Mouse (Mus musculus) ES-CJ7 (cell line): ENCODE data around the gene Rtn4.

ENCODE experiments used
- DNase-seq: peaks from one replicate; pipeline ENCODE4 v3.0.0; 2011; ENCODE audit warnings: low read depth, low spot score

Gene Rtn4

GRCm38 (mm10) chr11:29762768-29763167, 70.0 kb downstream of the Rtn4 start:
- no peak for DNase-seq

DNA sequence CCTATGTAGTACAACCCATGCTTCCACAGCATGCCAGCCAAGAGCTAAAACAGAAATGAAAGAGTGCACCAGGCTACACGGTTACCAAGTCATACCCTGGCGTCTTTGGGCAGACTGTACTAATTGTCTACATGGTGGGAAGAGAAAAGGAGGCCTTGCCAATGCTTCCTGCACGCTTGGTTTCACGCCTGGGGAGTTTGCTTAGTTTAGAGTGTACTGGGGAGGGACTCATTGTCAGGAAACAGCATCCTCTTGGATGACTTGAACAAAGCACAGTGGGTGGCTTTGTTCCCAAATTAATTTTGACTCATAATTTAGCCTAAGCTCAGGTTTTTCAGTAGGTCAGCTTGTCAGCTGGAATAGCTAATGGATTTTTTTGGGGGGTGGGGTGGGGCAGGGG, 72.3 kb downstream of the Rtn4 start:
- no peak for DNase-seq

GRCm38 (mm10) chr11:29766313-29766982, 73.7 kb downstream of the Rtn4 start:
- DNase-seq, result no peak

DNA sequence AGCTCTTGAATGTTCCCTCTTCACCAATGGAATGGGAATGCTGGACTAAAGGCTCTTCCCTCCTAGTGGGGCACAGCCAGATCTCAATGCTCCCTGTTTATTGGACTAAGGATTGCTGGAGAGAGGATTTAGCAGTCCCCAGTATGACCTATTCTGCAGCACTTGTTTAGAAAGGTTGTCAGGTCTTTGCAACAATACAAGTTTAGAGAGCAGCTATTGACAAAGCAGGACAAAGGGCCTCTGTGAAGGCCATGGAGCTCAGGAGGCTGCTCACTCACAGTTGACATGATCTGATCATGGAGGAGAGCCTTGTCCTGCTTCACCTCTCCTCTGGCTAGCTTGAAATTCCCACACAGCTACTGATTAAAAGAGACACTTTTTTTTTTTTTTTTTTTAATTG, 75.8 kb downstream of the Rtn4 start:
- no peak for DNase-seq

- no peak for DNase-seq
Observed at GRCm38 (mm10) chr11:29770666-29771400, 78.1 kb downstream of the Rtn4 start.

DNA sequence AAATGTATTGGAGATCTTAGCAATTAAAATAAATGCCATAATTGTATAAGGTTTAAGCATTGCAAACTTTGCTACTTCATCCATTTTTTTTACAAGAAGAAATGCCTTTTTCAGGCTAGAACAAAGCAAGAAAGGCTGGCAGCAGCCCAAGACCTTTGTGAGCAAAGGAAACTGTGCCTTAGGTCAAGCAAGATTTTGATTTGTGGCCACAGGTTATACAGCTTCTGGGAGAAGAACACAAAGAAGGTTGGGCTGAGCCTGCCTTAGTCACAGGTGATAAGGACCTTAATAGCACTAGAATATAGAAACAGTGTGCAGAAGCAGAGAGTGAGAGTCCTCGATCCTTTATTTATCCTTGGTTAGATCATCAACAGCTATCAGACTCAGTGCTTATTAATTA, 79.5 kb downstream of the Rtn4 start:
- DNase-seq, result no peak

GRCm38 (mm10) chr11:29774296-29774695, 81.5 kb downstream of the Rtn4 start:
- DNase-seq, result no peak

DNA sequence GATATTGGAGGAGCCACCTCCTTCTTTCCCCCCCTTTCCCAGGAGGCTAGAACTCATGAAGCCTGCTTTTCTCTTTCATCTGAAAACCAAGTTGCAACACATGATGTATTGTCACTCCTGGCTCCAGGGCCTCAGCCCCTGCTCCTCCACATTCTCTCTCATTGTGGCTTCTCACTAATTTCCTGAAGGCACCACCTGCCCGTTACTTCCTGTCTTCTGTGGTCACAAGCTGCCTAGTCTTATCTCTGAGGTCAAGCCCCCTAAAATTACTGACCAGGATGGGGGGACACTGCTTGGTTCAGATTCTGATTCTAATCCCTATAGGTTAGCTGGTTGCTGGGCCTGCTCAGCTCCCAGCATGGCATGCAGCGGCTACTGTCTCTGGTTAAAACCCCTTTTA, 82.0 kb downstream of the Rtn4 start:
- DNase-seq, result no peak

- DNase-seq, result no peak
Observed at GRCm38 (mm10) chr11:29777964-29778363, 85.2 kb downstream of the Rtn4 start.

DNA sequence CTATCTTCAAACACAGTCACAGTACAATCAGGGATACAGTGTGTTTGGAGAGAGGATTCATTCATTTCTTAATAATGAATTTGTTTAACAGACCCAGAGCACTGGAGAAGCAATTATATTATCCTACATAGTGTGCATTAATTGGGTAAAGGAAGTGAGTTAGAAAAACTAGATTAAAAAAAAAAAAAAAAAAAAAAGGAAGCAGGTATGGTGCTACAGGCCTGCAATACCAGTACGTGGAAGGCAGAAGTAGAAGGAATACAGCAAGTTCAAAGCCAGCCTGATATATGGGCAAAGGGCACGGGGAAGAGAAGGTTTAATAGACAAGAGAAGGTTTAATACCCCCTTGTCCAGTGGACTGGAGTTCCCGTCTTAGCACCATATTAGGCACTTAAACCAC, 86.2 kb downstream of the Rtn4 start:
- no peak for DNase-seq

- DNase-seq, result peak; percentile 41
Observed at GRCm38 (mm10) chr11:29779409-29780026, 86.8 kb downstream of the Rtn4 start.

DNA sequence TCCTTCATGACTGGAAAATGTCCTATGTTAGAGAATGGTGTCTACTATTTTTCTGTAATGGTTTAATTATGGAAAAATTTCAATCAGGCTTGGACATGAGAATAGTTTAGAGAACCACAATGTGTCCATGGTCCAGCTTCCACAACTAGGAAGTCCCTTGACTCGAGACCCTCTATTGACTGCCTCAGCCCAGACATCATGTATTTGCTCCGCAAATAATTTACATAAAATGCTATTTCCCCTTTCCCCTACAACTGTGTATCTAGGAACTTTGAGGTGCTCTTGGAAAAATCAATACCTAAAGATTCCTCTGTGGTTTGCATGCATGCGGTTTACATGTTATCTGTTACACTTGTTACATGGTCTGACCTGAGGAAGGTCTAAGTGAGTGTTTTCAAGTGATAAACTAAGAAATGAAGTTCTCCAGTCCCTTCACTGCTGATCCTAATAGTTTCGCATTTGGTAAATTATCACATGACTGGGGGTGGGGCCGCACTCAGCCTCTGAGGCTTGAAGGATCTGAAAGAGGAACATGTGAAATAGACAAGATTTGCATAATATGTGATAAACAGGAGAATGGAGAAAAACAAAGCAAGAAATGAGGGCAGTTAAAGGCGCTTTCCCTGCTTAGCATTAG, 94.0 kb downstream of the Rtn4 start:
- DNase-seq, result no peak

DNA sequence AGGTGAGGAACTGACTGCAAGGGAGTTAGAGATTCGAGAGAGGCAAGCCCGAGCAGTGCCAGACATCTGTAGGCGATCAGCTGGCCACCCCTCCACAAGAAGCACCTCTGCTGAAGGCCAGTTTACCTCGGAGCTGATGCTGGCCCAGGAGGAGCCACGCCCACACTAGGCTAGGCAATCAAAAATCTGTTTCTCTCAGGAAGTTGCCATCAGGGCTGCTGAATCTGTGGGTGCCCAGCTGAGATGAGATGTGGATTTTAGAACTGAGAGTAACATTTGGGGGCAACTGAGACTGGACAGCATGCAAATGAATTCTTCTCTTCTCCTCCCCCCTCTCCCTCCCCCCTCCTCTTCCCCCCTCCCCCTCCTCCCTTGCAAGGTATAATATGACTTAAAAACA, 94.7 kb downstream of the Rtn4 start:
- DNase-seq, result no peak

DNA sequence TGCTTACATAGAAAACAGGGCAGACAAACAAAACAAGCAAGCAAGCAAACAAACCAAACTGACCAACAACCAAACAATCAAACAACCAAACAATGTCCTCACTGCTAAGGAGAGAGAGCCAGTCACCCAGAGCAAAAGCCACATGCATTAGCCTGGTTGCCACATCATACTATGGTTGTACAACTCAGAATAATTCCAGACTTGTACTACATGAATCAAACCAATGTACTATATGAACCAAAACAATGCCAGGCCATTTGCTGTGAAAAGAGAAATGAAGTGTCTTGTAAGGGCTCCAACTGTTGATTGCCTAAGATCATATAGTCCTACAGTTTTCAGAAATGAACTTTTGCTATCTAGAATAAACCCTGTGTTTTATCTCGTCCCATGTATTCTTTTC, 95.8 kb downstream of the Rtn4 start:
- no peak for DNase-seq

DNA sequence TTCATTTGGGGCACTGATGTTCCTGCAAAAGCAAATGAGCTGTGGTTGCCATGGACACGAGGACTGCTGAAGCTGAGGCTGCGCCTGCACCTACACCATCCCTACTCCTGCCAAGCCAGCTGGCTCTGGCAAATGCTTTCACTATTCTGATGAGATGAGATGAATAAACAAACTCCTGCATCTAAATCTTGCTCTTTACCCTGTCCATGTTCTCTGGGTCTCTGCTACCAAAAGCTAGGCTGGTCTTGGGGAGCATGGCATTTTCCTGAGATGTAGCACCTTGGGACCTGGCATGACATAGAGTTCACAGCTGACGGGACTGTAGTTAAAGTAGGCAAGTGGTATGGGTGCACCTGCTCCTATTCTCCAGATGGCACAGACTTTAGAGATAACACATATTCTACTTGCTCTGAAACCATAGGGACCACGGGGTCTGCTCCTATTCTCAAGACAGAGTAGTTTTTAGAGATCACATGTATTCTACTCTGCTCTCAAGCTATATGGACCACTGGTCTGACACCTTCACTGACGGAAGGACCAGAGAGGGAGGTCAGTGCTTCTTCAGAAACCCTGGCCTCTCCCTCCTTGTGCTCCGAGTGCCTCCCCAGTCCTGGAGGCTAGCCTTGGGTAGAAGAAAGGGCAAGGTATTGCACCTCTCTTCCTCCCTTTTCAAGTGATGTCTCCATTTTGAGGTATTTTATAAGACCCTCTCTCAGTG, 96.3 kb downstream of the Rtn4 start:
- no peak for DNase-seq

DNA sequence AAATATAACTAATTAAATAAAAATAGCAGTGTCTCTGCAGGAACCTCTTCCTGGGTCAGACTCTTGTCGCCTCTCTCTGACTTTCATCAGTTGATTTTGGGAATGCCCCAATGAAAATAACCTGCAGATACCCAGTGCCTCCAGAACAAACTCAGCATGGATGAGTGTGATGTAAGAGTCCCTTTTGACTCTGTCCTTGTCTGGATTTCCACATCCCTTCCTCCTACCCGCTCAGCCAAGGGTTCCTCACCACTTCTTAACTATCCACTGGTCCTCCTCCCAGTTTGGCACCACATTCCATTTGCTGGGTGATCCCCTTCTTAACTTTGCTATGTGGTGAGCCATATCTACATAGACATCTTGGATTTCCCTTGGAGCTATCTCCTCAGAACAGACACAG, 98.0 kb downstream of the Rtn4 start:
- DNase-seq, result no peak
